Mouse (Mus musculus) left cerebral cortex, adult 2 months (tissue): ENCODE measurements around the gene Tmem115. TPM values are rescaled to one million over a fixed set of nuclear protein-coding genes. Genes with fewer than 3 reads are reported as not detected.

Experiments used
- DNase-seq, 2 experiments: peaks; one replicate each; pipeline ENCODE4 v3.0.0; 2021 to 2022; ENCODE audit warnings: low spot score in 2 of 2, mixed read lengths in 1 of 2; ENCODE audit errors: extremely low spot score in 1 of 2
- H3K27ac ChIP-seq: fragments of 200-600 bp; 2 replicates; pipeline ENCODE4 v1.8.1; 2022
- H3K4me3 ChIP-seq: fragments of 200-600 bp; 2 replicates; pipeline ENCODE4 v1.8.1; 2022
- CTCF ChIP-seq: fragments of 200-600 bp; IDR thresholded peaks from 2 replicates; pipeline ENCODE4 v1.8.1; 2022; ENCODE audit warnings: antibody characterized with exemption, mild to moderate bottlenecking, moderate library complexity
- intact Hi-C: fragments of 180-260 bp; cut with DNase I; formaldehyde crosslinking; loops from one replicate; pipeline ENCODE4 v1.15.1; 2025
- long read RNA-seq, 2 experiments: library from polyadenylated mRNA; stranded (forward); transcript quantifications; one replicate each; pipeline ENCODE4 v2.0.0; 2021; ENCODE audit warnings: borderline mapping rate in 2 of 2
- total RNA-seq, 2 experiments: library from RNA; stranded (reverse); gene quantifications; 2 replicates each; pipeline ENCODE4 v1.2.3; 2021

Gene Tmem115
- total RNA-seq: 10 to 100 TPM; 35.3 to 35.6 TPM
- long read RNA-seq, experiment 1, transcript Tmem115-201 (2 exons, 2,194 nt): major isoform, 74 of 75 reads
- long read RNA-seq, experiment 1, partial matches to known transcripts: 0 of 75 reads
- long read RNA-seq, experiment 1, other reads (novel, unspliced or antisense): 1 of 75 reads
- long read RNA-seq, experiment 2, transcript Tmem115-201 (2 exons, 2,194 nt): major isoform, 39 of 40 reads
- long read RNA-seq, experiment 2, partial matches to known transcripts: 0 of 40 reads
- long read RNA-seq, experiment 2, other reads (novel, unspliced or antisense): 1 of 40 reads

DNA sequence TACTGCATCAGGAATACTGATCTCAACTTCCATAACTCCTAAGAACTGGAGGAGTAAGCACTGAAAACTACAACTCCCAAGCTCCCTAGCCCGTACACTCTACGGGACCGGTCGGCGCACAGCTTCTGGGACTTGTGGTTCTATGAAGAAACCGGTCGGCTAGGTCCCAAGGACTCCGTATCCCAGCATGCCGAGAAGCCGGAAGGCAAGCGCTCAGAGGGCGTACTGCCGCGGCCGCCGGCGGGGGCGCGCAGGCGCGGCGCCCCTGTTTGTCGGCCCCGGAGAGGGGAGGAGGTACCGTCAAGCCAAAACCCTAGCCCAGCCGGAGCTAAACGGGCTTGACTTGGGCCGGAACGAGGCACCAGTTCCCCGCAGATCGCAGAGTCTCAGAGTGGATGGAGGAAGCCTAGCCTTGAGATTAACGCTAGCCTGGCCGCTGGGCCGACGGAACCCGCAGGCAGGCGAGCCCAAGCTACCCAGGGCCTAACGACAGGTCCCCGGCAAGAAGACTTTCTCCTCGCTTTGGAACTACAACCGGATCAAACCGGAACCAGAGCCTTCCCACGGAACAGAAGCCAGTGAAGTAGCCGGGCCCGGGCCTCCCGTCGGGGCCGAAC lies at the start of gene Tmem115:
Tmem115 (plus strand) TSS at position 155 of the 617 bp plus-strand sequence.
- TF ChIP-seq CTCF: peak; percentile 34
- Histone ChIP-seq H3K4me3 (peak within 1 kb of the TSS; percentile 69), H3K27ac (peak within 1 kb of the TSS; percentile 92)
- intact Hi-C loops: loop anchor here (10.0 kb wide), 1 partner anchor 649 kb away; the partner anchor contains the start of gene Rbm15b
- DNase-seq: peak; percentile 90 to 94

DNA sequence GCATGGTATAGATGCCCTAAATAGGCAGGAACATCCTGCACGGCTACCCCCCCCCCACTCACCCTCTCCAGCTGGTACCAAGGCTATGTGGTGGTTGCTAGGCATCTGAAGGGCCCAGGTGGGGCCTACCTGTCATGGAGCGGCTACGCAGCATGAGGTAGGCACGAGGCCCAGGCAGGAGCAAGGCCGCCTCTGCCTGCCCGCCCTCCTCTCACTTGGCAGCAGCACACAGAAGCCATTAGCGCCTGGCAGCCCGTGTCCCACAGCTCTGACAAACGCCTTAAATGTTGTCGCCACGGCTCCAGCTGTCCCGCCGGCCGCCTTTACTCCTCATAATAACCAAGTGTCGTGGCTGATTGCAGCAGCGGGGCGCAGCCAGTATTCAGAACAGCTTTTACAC lies 49.4 kb upstream of the Tmem115 start:
- DNase-seq: peak; percentile 41 to 43
- H3K27ac ChIP-seq: no peak overlapping the region
- intact Hi-C loops: no loop called here
- no peak for TF ChIP-seq CTCF
- no peak overlapping the region for H3K4me3 ChIP-seq

DNA sequence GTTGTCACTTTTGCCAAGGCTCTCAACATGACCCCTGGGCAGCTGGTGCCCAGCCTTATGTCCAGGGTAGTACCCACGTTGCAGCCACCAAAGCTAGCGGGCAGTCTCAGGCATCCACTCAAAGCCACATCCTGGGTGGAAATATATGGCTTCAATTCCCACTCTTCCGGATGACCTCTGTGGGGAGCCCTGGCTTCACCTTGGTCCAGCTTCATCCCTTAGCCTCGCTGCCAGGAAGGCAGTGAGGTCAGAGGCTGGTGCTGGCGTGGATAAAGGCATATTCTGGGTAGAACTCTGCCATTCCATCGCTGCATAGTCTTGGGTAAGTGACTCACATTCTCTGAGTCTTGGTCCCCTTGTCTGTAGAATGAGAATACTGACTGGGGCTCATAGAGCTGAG lies 49.0 kb upstream of the Tmem115 start:
- no peak for TF ChIP-seq CTCF
- intact Hi-C loops: no loop called here

DNA sequence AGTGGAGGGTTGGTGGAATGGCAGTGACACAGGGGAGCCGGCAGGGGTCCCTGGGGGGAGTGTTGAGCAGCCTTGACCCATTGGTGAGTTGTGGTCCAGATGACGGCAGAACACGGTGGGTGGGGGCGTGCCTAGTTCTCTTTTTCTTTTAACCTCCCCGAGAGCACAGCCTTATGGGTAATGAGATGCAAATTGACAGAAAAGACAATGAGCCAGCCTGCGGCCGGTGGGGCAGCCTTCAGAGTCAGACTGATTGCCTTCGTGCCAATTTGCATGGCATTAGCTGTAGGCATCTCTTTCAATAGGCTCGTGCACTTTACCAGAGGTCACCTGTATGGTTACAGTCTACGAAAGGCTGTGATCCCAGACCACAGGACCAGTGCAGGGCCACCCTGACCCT lies 47.7 kb upstream of the Tmem115 start:
- no peak for TF ChIP-seq CTCF
- DNase-seq: no peak
- Histone ChIP-seq H3K27ac (no peak overlapping the region), H3K4me3 (no peak overlapping the region)
- intact Hi-C loops: no loop called here

More for the DNA sequence above, 49.0 kb upstream of the Tmem115 start:
- Histone ChIP-seq H3K27ac (no peak overlapping the region), H3K4me3 (no peak overlapping the region)
- no peak for DNase-seq

DNA sequence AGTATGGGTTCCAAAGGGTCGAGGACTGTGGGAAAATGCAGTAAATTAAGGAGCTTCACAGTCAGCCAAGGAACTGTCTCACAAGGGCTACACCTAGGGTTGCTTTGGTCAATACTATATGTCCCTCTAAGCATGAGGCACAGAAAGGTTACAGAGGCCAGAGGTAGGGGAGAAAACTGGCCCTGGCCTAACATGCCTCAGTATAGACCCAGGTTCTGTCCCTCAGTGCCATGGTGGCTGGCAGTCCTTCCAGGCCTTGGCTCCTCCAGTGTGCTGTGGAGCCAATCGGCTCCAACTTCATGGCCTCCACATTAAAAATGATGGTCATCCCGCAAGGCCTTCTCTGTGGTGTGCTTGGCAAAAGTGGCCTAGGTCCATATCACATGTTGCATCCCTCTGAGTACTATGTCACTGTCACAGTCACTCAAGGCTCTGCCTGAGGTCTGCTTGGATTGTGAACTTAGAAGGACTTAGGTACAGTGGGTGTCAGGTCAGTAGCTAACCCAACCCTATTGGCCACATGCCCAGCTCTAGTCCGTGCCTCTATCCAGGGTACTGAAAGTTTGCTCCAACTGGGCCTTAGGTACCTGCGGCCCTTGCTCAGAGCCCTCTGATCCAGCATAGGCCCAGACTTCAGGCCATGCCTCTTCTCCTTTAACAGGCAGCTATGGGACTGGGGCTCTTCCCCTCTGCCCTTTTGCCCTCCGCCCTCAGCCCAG lies 47.1 kb upstream of the Tmem115 start:
- DNase-seq: no peak
- intact Hi-C loops: no loop called here
- Histone ChIP-seq H3K27ac (no peak overlapping the region), H3K4me3 (no peak overlapping the region)
- no peak for TF ChIP-seq CTCF

DNA sequence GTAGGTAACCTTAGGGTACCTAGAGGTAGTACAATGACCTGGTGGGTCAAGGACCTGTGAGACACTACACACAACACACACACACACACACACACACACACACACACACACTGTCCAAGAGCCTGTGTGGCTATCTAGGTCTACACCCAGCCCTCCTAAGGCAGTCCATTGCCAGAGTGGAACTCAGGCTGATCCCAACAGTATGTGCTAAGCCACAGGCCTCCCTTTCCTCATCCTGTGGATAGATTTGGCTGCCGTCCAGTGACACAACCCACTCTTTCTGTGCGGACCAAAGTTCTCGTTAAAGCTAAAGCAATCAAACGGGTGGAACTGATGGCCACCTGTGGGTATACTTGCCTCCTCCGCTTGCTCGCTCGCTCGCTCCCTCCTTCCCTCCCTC lies 43.6 kb upstream of the Tmem115 start:
- H3K4me3 ChIP-seq: no peak overlapping the region
- no peak for TF ChIP-seq CTCF
- no peak overlapping the region for H3K27ac ChIP-seq
- intact Hi-C loops: no loop called here
- no peak for DNase-seq

DNA sequence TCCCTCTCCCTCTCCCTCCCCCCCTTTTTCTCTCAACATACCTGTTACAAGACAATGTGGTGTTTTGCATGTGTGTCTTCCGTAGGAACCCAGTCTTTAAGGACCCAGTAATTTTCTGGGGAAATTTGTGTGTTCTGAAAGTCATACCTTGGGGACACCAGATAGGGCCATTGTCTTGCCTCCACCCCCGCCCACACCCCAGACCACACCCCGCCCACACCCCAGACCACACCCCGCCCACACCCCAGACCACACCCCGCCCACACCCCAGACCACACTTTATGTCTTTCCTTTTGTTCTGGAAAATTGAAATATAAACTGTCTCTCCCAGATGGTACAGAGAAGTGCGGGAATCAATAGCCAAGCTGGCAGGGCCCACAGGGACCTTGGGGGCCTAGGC lies 43.1 kb upstream of the Tmem115 start:
- no peak overlapping the region for H3K4me3 ChIP-seq
- H3K27ac ChIP-seq: no peak overlapping the region
- no peak for DNase-seq
- intact Hi-C loops: no loop called here
- no peak for TF ChIP-seq CTCF

DNA sequence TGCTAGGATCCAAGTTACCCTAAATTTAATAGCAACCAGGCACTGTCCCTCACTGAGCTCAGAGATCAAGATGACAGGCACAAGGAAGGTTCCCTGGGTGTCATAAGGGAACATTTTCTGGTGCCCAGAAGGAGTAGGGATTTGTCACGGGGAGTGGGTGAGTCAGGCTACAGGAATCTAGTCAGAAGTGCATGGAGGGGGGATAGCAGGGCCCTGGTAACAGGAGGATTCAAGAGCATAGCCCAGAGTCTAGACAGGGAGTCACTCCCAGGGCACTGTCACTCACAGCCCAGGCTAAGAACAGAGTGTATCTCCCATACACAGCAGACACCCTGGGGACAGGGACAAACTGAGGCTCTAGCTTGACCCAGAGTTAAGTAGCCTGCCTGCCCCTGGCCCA lies 40.2 kb upstream of the Tmem115 start:
- intact Hi-C loops: no loop called here
- Histone ChIP-seq H3K27ac (no peak overlapping the region), H3K4me3 (no peak overlapping the region)
- TF ChIP-seq CTCF: no peak
- DNase-seq: no peak

DNA sequence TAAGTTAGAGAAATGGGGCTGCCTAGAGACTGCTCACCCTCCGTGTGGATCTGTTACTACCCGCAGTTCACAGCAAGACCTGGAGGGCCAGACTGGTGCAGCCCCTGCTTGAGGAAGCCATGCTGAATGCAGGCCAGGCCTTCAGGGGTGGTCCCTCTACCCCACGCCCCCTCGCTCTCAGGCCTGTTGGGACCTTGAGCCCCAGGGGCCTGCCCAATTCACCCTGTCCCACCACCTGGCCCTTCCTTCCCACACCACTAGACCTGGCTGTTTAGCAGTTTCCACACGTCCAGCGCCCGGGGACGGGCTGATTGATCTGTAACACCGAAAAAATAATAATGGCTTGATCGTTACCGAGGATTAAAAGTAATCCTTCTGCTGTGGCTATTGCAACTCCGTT lies 39.5 kb upstream of the Tmem115 start:
- intact Hi-C loops: no loop called here
- DNase-seq: no peak
- H3K27ac ChIP-seq: no peak overlapping the region

DNA sequence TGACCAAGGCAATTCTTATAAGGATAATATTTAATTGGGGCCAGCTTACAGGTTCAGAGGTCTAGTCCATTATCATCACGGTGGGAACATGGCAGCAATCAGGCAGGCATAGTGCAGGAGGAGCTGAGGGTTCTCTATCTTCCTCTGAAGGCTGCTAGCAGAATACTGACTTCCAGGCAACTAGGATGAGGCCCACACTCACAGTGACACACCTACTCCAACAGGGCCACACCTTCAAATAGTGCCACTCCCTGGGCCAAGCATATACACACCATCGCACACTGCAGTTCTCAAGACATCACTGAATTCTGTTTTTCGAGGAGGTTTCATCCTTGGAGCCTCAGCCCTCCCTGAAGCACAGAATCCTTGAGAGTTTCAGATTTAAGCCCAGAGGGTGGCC lies 37.4 kb upstream of the Tmem115 start:
- intact Hi-C loops: no loop called here
- no peak for TF ChIP-seq CTCF
- Histone ChIP-seq H3K27ac (no peak overlapping the region), H3K4me3 (no peak overlapping the region)
- DNase-seq: no peak

More for the DNA sequence above, 39.5 kb upstream of the Tmem115 start:
- H3K4me3 ChIP-seq: no peak overlapping the region
- no peak for TF ChIP-seq CTCF

DNA sequence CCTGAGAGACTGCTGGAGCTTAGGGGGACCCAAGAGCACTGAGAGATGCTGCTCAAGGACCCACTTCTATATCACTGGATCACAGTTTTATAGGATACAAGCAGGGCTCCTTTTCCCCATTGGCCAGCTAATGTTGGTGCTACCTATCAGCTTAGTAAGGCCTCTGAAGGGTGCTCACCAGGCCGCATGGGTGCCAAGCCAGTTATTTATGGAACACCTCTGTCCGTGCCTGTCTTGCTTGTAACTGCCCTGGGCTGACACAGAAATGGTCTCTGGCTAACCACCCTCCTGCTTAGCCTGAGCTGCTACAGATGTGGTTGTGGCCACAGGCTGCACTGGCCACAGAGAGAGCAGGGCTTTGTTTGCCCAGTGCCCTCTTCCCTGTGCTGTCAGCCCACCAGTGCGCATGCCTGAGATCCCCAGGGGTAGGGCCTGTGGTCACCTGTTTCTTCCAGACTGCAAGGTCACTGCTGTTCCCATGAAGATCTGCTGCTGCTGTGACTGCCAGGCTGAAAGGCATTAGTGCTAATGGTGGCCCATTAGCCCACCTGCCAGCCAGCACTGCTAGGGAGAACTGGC lies 32.9 kb upstream of the Tmem115 start:
- H3K27ac ChIP-seq: no peak overlapping the region
- TF ChIP-seq CTCF: no peak
- intact Hi-C loops: no loop called here
- DNase-seq: no peak
- no peak overlapping the region for H3K4me3 ChIP-seq

DNA sequence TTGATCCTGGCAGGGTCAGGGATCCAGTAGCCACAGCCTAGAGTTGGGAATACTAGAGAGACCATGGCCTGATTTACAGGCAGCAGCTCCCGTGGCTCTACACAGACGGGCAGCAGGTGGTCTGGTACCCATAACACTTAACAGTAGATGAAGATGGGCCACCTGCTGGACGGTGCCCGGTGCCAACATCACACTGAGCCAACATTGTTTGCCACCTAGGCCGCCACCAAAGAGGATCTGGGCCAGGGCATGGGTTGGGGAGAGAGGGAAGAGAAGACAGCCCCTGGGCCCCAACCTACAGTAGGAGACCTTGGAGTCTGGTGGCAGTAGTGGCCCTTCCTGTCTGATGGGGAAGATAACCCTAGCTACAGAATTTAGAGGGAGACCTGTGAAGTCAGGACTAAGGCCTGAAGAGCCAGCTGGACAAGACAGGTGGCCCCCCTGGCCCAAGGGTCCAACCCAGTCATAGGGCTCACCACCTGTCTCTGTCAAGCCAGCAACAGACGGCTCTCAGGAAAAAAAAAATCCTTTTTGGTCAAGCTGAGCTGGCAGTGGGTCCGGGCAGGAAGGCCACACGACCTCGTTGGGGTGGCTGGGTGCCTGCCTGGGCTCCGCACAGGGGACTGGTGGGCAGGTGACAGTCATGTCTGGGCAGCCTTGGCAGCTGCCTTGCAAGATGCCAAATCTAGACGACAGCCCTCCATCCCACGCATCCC lies 31.5 kb upstream of the Tmem115 start:
- no peak for DNase-seq
- intact Hi-C loops: no loop called here
- TF ChIP-seq CTCF: no peak
- Histone ChIP-seq H3K4me3 (no peak overlapping the region), H3K27ac (no peak overlapping the region)
